ENCODE assay signal across 9 mouse cellular contexts in the genomic region with DNA sequence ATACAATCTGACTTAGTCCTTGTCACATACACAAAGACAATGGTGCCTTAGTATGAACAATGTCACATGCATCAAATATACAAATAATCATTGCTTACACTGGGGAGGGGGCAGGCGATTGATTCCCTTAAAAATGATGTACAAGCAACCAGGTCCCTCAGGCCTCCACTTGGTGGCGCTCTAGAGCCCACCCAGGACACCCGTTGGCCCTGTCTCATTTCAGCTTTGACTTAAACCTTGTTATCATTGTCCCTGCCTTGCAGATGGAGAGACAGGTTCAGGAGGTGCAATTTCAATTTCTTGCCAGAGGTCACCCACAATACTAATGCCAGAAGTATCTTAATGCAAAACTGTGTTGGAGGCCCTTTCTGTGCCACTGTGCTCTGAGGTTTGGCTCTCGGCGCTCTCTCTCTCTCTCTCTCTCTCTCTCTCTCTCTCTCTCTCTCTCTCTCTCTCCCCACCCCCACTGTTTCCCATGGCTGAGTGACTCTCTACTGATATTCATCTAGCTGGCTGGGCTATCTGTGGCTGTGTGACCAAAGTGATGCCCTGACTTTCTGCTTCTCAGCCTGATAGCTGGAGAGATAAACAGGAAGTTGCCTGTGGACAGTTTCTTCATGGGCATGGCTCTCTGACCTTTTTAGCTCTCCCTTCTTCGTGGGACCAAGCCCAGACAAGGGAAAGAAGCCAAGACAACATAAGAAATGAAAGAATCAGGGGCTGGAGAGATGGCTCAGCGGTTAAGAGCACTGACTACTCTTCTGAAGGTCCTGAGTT. TPM values are rescaled to one million over a fixed set of nuclear protein-coding genes. Genes with fewer than 3 reads are reported as not detected.
A peak's percentile ranks its signal among the peaks of the same experiment; 100 is the strongest.
DNase-seq lines count a peak whose midpoint lies in the region; ATAC-seq lines count a peak whose summit lies in the region.
"Had no signal": no experiment of that assay in that cellular context is flagged by ENCODE, and none has a peak within 500 bp of the region (broad histone marks: within the 10 kb centered on the region; RNA-seq: fewer than 3 reads in every experiment).

No protein-coding gene starts in this region.

- no peak overlapping the region for H3K9ac ChIP-seq in heart, embryonic 11.5 days (ENCODE audit: low read depth, low read length)
- H3K9ac ChIP-seq in embryonic facial prominence, embryonic 11.5 days (replicated peaks; ENCODE audit: low read length), result no peak overlapping the region
- H3K9ac ChIP-seq: liver, embryonic 15.5 days had no signal

- H3K4me3 ChIP-seq in heart, embryonic 11.5 days (ENCODE audit: low read depth, low read length), result no peak overlapping the region
- H3K4me3 ChIP-seq in embryonic facial prominence, embryonic 11.5 days (ENCODE audit: low read depth, low read length), result no peak overlapping the region
- H3K4me3 ChIP-seq: liver, embryonic 15.5 days had no signal

- H3K27ac ChIP-seq in heart, embryonic 11.5 days (ENCODE audit: low read depth, low read length), result no peak overlapping the region
- H3K27ac ChIP-seq in embryonic facial prominence, embryonic 11.5 days (replicated peaks; ENCODE audit: low read depth, low read length), result peak overlapping the region; percentile 43
- H3K27ac ChIP-seq: liver, embryonic 15.5 days had no signal

- H3K4me1 ChIP-seq in heart, embryonic 11.5 days (ENCODE audit: control insufficient read depth, insufficient read depth, low read length), result peaks cover 24% of the 10 kb centered on the region
- H3K4me1 ChIP-seq in embryonic facial prominence, embryonic 11.5 days (ENCODE audit: control insufficient read depth, insufficient read depth, low read length), result no peaks in the 10 kb centered on the region; the same call in 1 of the 2 replicates

- H3K4me2 ChIP-seq in heart, embryonic 11.5 days, result no peak overlapping the region
- H3K4me2 ChIP-seq in embryonic facial prominence, embryonic 11.5 days (ENCODE audit: low read depth, low read length), result no peak overlapping the region
- H3K4me2 ChIP-seq: liver, embryonic 15.5 days had no signal

- WGBS in heart, embryonic 11.5 days (ENCODE audit: insufficient replicate concordance), result 40% methylated on average over 7 of the region's 7 CpGs
- 39% methylated on average over 7 of the region's 7 CpGs for WGBS in embryonic facial prominence, embryonic 11.5 days

- H3K27me3 ChIP-seq in heart, embryonic 11.5 days (ENCODE audit: control insufficient read depth, insufficient read depth, low read length), result peaks cover 3% of the 10 kb centered on the region; the same call in 1 of the 2 replicates
- H3K27me3 ChIP-seq in embryonic facial prominence, embryonic 11.5 days (ENCODE audit: control insufficient read depth, insufficient read depth, low read length), result no peaks in the 10 kb centered on the region

- ATAC-seq in heart, embryonic 11.5 days (replicated peaks; ENCODE audit: insufficient number of reproducible peaks, low FRiP score, low TSS enrichment), result no peak
- no peak for ATAC-seq in embryonic facial prominence, embryonic 11.5 days (replicated peaks; ENCODE audit: insufficient number of reproducible peaks, low FRiP score, low TSS enrichment, low read depth)
- ATAC-seq in megakaryocyte-erythroid progenitor cell, adult 5-6 weeks (replicated peaks; ENCODE audit: low FRiP score, low TSS enrichment, poor library complexity, severe bottlenecking), result peak; percentile 69

- no peaks in the 10 kb centered on the region for H3K9me3 ChIP-seq in heart, embryonic 11.5 days (replicated peaks; ENCODE audit: control insufficient read depth, low read length)
- no peaks in the 10 kb centered on the region for H3K9me3 ChIP-seq in embryonic facial prominence, embryonic 11.5 days (replicated peaks; ENCODE audit: control insufficient read depth, low read length)
- H3K9me3 ChIP-seq: liver, embryonic 15.5 days had no signal

- DNase-seq in heart, adult 11 months, result peak; percentile 93
- DNase-seq in 3134 (ENCODE audit: extremely low read depth, insufficient read length, low spot score), result peak; percentile 15
- DNase-seq in MN1 (ENCODE audit: low spot score), result peak; percentile 76
- DNase-seq in embryonic facial prominence, embryonic 11.5 days (ENCODE audit: low spot score), result peak; percentile 70
- DNase-seq in layer of hippocampus, adult 18-20 months (ENCODE audit: low spot score in 2 of 2), result peak; percentile 33 to 78
- DNase-seq in urinary bladder, postnatal 10 days (ENCODE audit: low spot score), result no peak

- no peaks in the 10 kb centered on the region for H3K36me3 ChIP-seq in heart, embryonic 11.5 days (ENCODE audit: control insufficient read depth, insufficient read depth, low read length)
- no peaks in the 10 kb centered on the region for H3K36me3 ChIP-seq in embryonic facial prominence, embryonic 11.5 days (replicated peaks; ENCODE audit: control insufficient read depth, insufficient read depth, low read depth, low read length)
- H3K36me3 ChIP-seq: liver, embryonic 15.5 days had no signal

RNA-seq across cellular contexts. Expression of gene Dupd1, which starts 35.7 kb away (rescaled TPM):
- 0.73 TPM in 1 of 2 replicates, not detected in the other for polyA plus RNA-seq in heart, embryonic 11.5 days (2014; fragmentation: Nextera tagmentation; extraction: Ambion mirVana)
- 0.18 and 0.31 TPM in 2 replicates for polyA plus RNA-seq in embryonic facial prominence, embryonic 11.5 days (2014; fragmentation: Nextera tagmentation; extraction: Ambion mirVana)
- under 1 TPM; 0.45 to 0.48 TPM for total RNA-seq in layer of hippocampus, adult 18-20 months (2021)
- total RNA-seq in megakaryocyte-erythroid progenitor cell, adult 5-6 weeks (2014; fragmentation: Nextera tagmentation), result not detected in 2 replicates
- not detected in 2 replicates for total RNA-seq in megakaryocyte-erythroid progenitor cell, adult 5-6 weeks (2017)
